Mouse (Mus musculus): Measurements from ENCODE around the gene Nfia. TPM values are rescaled to one million over a fixed set of nuclear protein-coding genes. Genes with fewer than 3 reads are reported as not detected.

The Nfia gene
- total RNA-seq, 2 experiments from 2014 or later, result 3.6 to 17.8 TPM

GRCm38 (mm10) chr4:97831611-97832278 lies 59.2 kb downstream of the Nfia start:
- ATAC-seq (ENCODE audit: poor library complexity, severe bottlenecking), result peak; percentile 74

GRCm38 (mm10) chr4:97832279-97832640 lies 59.7 kb downstream of the Nfia start:
- ATAC-seq (ENCODE audit: poor library complexity, severe bottlenecking), result no peak

- no peak for ATAC-seq (ENCODE audit: poor library complexity, severe bottlenecking)
Measured at GRCm38 (mm10) chr4:97836812-97837211, 64.3 kb downstream of the Nfia start.

GRCm38 (mm10) chr4:97837724-97838123 lies 65.2 kb downstream of the Nfia start:
- no peak for ATAC-seq (ENCODE audit: poor library complexity, severe bottlenecking)

- no peak for ATAC-seq (ENCODE audit: poor library complexity, severe bottlenecking)
Measured at GRCm38 (mm10) chr4:97838651-97839050, 66.1 kb downstream of the Nfia start.

GRCm38 (mm10) chr4:97839406-97840101 lies 67.0 kb downstream of the Nfia start:
- peak; percentile 47 for ATAC-seq (ENCODE audit: poor library complexity, severe bottlenecking)

GRCm38 (mm10) chr4:97840227-97841062 lies 67.9 kb downstream of the Nfia start:
- no peak for ATAC-seq (ENCODE audit: poor library complexity, severe bottlenecking)

- ATAC-seq (ENCODE audit: poor library complexity, severe bottlenecking), result no peak
Measured at GRCm38 (mm10) chr4:97841063-97841595, 68.6 kb downstream of the Nfia start.

GRCm38 (mm10) chr4:97841745-97842144 lies 69.2 kb downstream of the Nfia start:
- no peak for ATAC-seq (ENCODE audit: poor library complexity, severe bottlenecking)

GRCm38 (mm10) chr4:97843981-97844690 lies 71.6 kb downstream of the Nfia start:
- no peak for ATAC-seq (ENCODE audit: poor library complexity, severe bottlenecking)

- peak; percentile 55 for ATAC-seq (ENCODE audit: poor library complexity, severe bottlenecking)
Measured at GRCm38 (mm10) chr4:97844899-97845298, 72.4 kb downstream of the Nfia start.

GRCm38 (mm10) chr4:97847653-97848052 lies 75.1 kb downstream of the Nfia start:
- ATAC-seq (ENCODE audit: poor library complexity, severe bottlenecking), result no peak

GRCm38 (mm10) chr4:97850991-97851390 lies 78.5 kb downstream of the Nfia start:
- no peak for ATAC-seq (ENCODE audit: poor library complexity, severe bottlenecking)

- ATAC-seq (ENCODE audit: poor library complexity, severe bottlenecking), result no peak
Measured at GRCm38 (mm10) chr4:97851698-97852097, 79.2 kb downstream of the Nfia start.

- ATAC-seq (ENCODE audit: poor library complexity, severe bottlenecking), result no peak
Measured at GRCm38 (mm10) chr4:97852626-97853025, 80.1 kb downstream of the Nfia start.

GRCm38 (mm10) chr4:97854779-97855178 lies 82.2 kb downstream of the Nfia start:
- no peak for ATAC-seq (ENCODE audit: poor library complexity, severe bottlenecking)

- no peak for ATAC-seq (ENCODE audit: poor library complexity, severe bottlenecking)
Measured at GRCm38 (mm10) chr4:97855712-97856420, 83.3 kb downstream of the Nfia start.

- no peak for ATAC-seq (ENCODE audit: poor library complexity, severe bottlenecking)
Measured at GRCm38 (mm10) chr4:97857549-97857948, 85.0 kb downstream of the Nfia start.

- ATAC-seq (ENCODE audit: poor library complexity, severe bottlenecking), result no peak
Measured at GRCm38 (mm10) chr4:97859431-97859830, 86.9 kb downstream of the Nfia start.

GRCm38 (mm10) chr4:97860376-97860775 lies 87.8 kb downstream of the Nfia start:
- ATAC-seq (ENCODE audit: poor library complexity, severe bottlenecking), result no peak
